Mouse (Mus musculus): ENCODE data around the gene Krtap16-1. TPM values are rescaled to one million over a fixed set of nuclear protein-coding genes. Genes with fewer than 3 reads are reported as not detected.

The Krtap16-1 gene
- not detected in 2 replicates for total RNA-seq (2017)

GRCm38 (mm10) chr11:99986180-99986647 is at the start of gene Krtap16-1:
TSS of gene Krtap16-1 (minus strand) at chr11:99986597.
- no peak for ATAC-seq (replicated peaks; ENCODE audit: low read depth, poor library complexity, severe bottlenecking)

- ATAC-seq (replicated peaks; ENCODE audit: low read depth, poor library complexity, severe bottlenecking) = no peak
Observed at GRCm38 (mm10) chr11:100029768-100030167, 43.4 kb upstream of the Krtap16-1 start, which contains the start of gene Krt33b. TSS of gene Krt33b (minus strand) at chr11:100029868.

GRCm38 (mm10) chr11:100021438-100021837 is 35.0 kb upstream of the Krtap16-1 start:
- ATAC-seq (replicated peaks; ENCODE audit: low read depth, poor library complexity, severe bottlenecking) = no peak

- no peak for ATAC-seq (replicated peaks; ENCODE audit: low read depth, poor library complexity, severe bottlenecking)
Observed at GRCm38 (mm10) chr11:100019466-100019865, 33.1 kb upstream of the Krtap16-1 start.

- ATAC-seq (replicated peaks; ENCODE audit: low read depth, poor library complexity, severe bottlenecking) = no peak
Observed at GRCm38 (mm10) chr11:100016112-100016511, 29.7 kb upstream of the Krtap16-1 start, which contains the start of gene Krt33a. TSS of gene Krt33a (minus strand) at chr11:100016212.

- ATAC-seq (replicated peaks; ENCODE audit: low read depth, poor library complexity, severe bottlenecking) = no peak
Observed at GRCm38 (mm10) chr11:100013691-100014171, 27.3 kb upstream of the Krtap16-1 start.

GRCm38 (mm10) chr11:100010682-100011081 is 24.3 kb upstream of the Krtap16-1 start:
- no peak for ATAC-seq (replicated peaks; ENCODE audit: low read depth, poor library complexity, severe bottlenecking)

- ATAC-seq (replicated peaks; ENCODE audit: low read depth, poor library complexity, severe bottlenecking) = no peak
Observed at GRCm38 (mm10) chr11:100008336-100008735, 21.9 kb upstream of the Krtap16-1 start.

GRCm38 (mm10) chr11:100006624-100007023 is 20.2 kb upstream of the Krtap16-1 start:
- no peak for ATAC-seq (replicated peaks; ENCODE audit: low read depth, poor library complexity, severe bottlenecking)

GRCm38 (mm10) chr11:100005905-100006304 is 19.5 kb upstream of the Krtap16-1 start:
- ATAC-seq (replicated peaks; ENCODE audit: low read depth, poor library complexity, severe bottlenecking) = no peak

- ATAC-seq (replicated peaks; ENCODE audit: low read depth, poor library complexity, severe bottlenecking) = peak; percentile 69; the same call in 1 of the 2 replicates
Observed at GRCm38 (mm10) chr11:100004846-100005245, 18.4 kb upstream of the Krtap16-1 start.

GRCm38 (mm10) chr11:99999091-99999490 is 12.7 kb upstream of the Krtap16-1 start:
- no peak for ATAC-seq (replicated peaks; ENCODE audit: low read depth, poor library complexity, severe bottlenecking)

GRCm38 (mm10) chr11:99994384-99994661 is 7.9 kb upstream of the Krtap16-1 start:
- no peak for ATAC-seq (replicated peaks; ENCODE audit: low read depth, poor library complexity, severe bottlenecking)

GRCm38 (mm10) chr11:99993620-99994383 is 7.4 kb upstream of the Krtap16-1 start, which contains the start of gene Krtap17-1:
TSS of gene Krtap17-1 (minus strand) at chr11:99993994.
- no peak for ATAC-seq (replicated peaks; ENCODE audit: low read depth, poor library complexity, severe bottlenecking)

- no peak for ATAC-seq (replicated peaks; ENCODE audit: low read depth, poor library complexity, severe bottlenecking)
Observed at GRCm38 (mm10) chr11:99990571-99990970, 4.2 kb upstream of the Krtap16-1 start.

- ATAC-seq (replicated peaks; ENCODE audit: low read depth, poor library complexity, severe bottlenecking) = no peak
Observed at GRCm38 (mm10) chr11:99989881-99990405, 3.5 kb upstream of the Krtap16-1 start.

- ATAC-seq (replicated peaks; ENCODE audit: low read depth, poor library complexity, severe bottlenecking) = no peak
Observed at GRCm38 (mm10) chr11:99988530-99988929, 2.1 kb upstream of the Krtap16-1 start.

GRCm38 (mm10) chr11:99985291-99986092 is 905 bp downstream of the Krtap16-1 start:
- no peak for ATAC-seq (replicated peaks; ENCODE audit: low read depth, poor library complexity, severe bottlenecking)

GRCm38 (mm10) chr11:99983442-99983841 is 3.0 kb downstream of the Krtap16-1 start:
- ATAC-seq (replicated peaks; ENCODE audit: low read depth, poor library complexity, severe bottlenecking) = no peak

GRCm38 (mm10) chr11:99982731-99983130 is 3.7 kb downstream of the Krtap16-1 start:
- ATAC-seq (replicated peaks; ENCODE audit: low read depth, poor library complexity, severe bottlenecking) = no peak

GRCm38 (mm10) chr11:99978953-99979352 is 7.4 kb downstream of the Krtap16-1 start, which contains the start of gene Krtap29-1:
TSS of gene Krtap29-1 (minus strand) at chr11:99979053.
- ATAC-seq (replicated peaks; ENCODE audit: low read depth, poor library complexity, severe bottlenecking) = no peak

Measured in common myeloid progenitor, adult 5-6 weeks (primary cell).